Mouse (Mus musculus) lung, postnatal 0 days (tissue): ENCODE measurements around the gene Gpr39.

Experiments
- CTCF ChIP-seq: IDR thresholded peaks from 2 replicates; pipeline ENCODE4 v1.5.1; 2016; ENCODE audit warnings: antibody characterized with exemption, mild to moderate bottlenecking
- EP300 ChIP-seq: IDR thresholded peaks from 2 replicates; pipeline ENCODE4 v1.6.1; 2016; ENCODE audit warnings: antibody characterized with exemption, mild to moderate bottlenecking, control low read depth

DNA sequence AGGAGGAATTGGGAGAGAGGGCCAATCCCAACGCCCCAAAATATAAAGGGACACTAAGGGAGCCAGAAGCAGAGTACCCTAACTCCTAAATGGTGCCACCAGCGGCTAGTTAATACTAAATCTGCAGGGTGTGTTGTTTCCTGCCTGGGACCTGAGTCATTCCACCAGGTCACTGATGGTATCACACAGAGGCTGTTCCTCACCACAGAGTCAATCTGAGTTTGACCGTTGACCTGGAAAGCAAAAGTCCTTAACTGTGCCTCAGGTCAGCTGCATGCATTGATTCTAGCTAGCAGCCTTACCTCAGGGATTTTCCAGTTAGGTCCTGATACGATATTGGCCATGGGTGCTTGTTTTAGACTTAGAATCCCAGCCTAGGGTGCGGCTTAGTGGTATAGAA lies 17.5 kb downstream of the Gpr39 start:
- TF ChIP-seq CTCF (no peak), EP300 (no peak)
